In genomic region chr14:122487366-122487765, GRCm38 (mm10) we compare ENCODE assay signal across 16 mouse cellular contexts. TPM values are rescaled to one million over a fixed set of nuclear protein-coding genes. Genes with fewer than 3 reads are reported as not detected.
A peak's percentile ranks its signal among the peaks of the same experiment; 100 is the strongest.
DNase-seq lines count a peak whose midpoint lies in the region; ATAC-seq lines count a peak whose summit lies in the region.
"Had no signal": no experiment of that assay in that cellular context is flagged by ENCODE, and none has a peak within 500 bp of the region (broad histone marks: within the 10 kb centered on the region; RNA-seq: fewer than 3 reads in every experiment).

No protein-coding gene starts in this region.

- H3K9ac ChIP-seq in forebrain, embryonic 13.5 days = no peak overlapping the region
- no peak overlapping the region for H3K9ac ChIP-seq in forebrain, embryonic 16.5 days (replicated peaks; ENCODE audit: low read depth, low read length)
- no peak overlapping the region for H3K9ac ChIP-seq in forebrain, embryonic 14.5 days (ENCODE audit: low read length)
- H3K9ac ChIP-seq in midbrain, embryonic 11.5 days (ENCODE audit: low read length) = no peak overlapping the region
- no peak overlapping the region for H3K9ac ChIP-seq in heart, embryonic 12.5 days
- H3K9ac ChIP-seq: limb, embryonic 13.5 days; lung, embryonic 15.5 days had no signal

- WGBS in forebrain, embryonic 13.5 days = 17% methylated on average over 5 of the region's 5 CpGs
- 30% methylated on average over 5 of the region's 5 CpGs for WGBS in forebrain, embryonic 16.5 days
- 30% methylated on average over 5 of the region's 5 CpGs for WGBS in forebrain, embryonic 14.5 days
- 2% methylated on average over 5 of the region's 5 CpGs for WGBS in midbrain, embryonic 11.5 days
- 3% methylated on average over 5 of the region's 5 CpGs for WGBS in heart, embryonic 12.5 days

- H3K9me3 ChIP-seq in forebrain, embryonic 13.5 days (replicated peaks) = no peaks in the 10 kb centered on the region
- no peaks in the 10 kb centered on the region for H3K9me3 ChIP-seq in forebrain, embryonic 16.5 days (ENCODE audit: control insufficient read depth, low read length)
- H3K9me3 ChIP-seq in forebrain, embryonic 14.5 days (replicated peaks; ENCODE audit: control insufficient read depth, low read length) = no peaks in the 10 kb centered on the region
- H3K9me3 ChIP-seq in midbrain, embryonic 11.5 days (ENCODE audit: control insufficient read depth, low read length) = no peaks in the 10 kb centered on the region
- H3K9me3 ChIP-seq in heart, embryonic 12.5 days (replicated peaks) = no peaks in the 10 kb centered on the region
- H3K9me3 ChIP-seq: limb, embryonic 13.5 days; lung, embryonic 15.5 days had no signal

- H3K4me3 ChIP-seq in forebrain, embryonic 13.5 days = no peak overlapping the region
- H3K4me3 ChIP-seq in forebrain, embryonic 16.5 days (replicated peaks; ENCODE audit: low read length) = no peak overlapping the region
- H3K4me3 ChIP-seq in forebrain, embryonic 14.5 days (ENCODE audit: low read depth, low read length) = no peak overlapping the region
- H3K4me3 ChIP-seq in midbrain, embryonic 11.5 days (ENCODE audit: low read depth, low read length) = no peak overlapping the region
- H3K4me3 ChIP-seq in heart, embryonic 12.5 days = no peak overlapping the region
- H3K4me3 ChIP-seq: limb, embryonic 13.5 days; lung, embryonic 15.5 days had no signal

- H3K4me2 ChIP-seq in forebrain, embryonic 13.5 days = peak overlapping the region; percentile 30
- no peak overlapping the region for H3K4me2 ChIP-seq in forebrain, embryonic 16.5 days (ENCODE audit: low read length)
- 0 out of 2 replicates have a peak overlapping the region, but pooled peaks have one; percentile 4 for H3K4me2 ChIP-seq in forebrain, embryonic 14.5 days (ENCODE audit: low read length)
- no peak overlapping the region for H3K4me2 ChIP-seq in midbrain, embryonic 11.5 days
- H3K4me2 ChIP-seq in heart, embryonic 12.5 days = no peak overlapping the region
- H3K4me2 ChIP-seq: limb, embryonic 13.5 days; lung, embryonic 15.5 days had no signal

- H3K27ac ChIP-seq in forebrain, embryonic 13.5 days = no peak overlapping the region
- no peak overlapping the region for H3K27ac ChIP-seq in forebrain, embryonic 16.5 days (ENCODE audit: low read length)
- H3K27ac ChIP-seq in forebrain, embryonic 14.5 days (ENCODE audit: low read depth, low read length) = no peak overlapping the region
- H3K27ac ChIP-seq in midbrain, embryonic 11.5 days (ENCODE audit: low read depth, low read length) = no peak overlapping the region
- no peak overlapping the region for H3K27ac ChIP-seq in heart, embryonic 12.5 days (ENCODE audit: poor library complexity, severe bottlenecking)
- H3K27ac ChIP-seq: limb, embryonic 13.5 days; lung, embryonic 15.5 days had no signal

- DNase-seq in cerebellum, postnatal 10 days = peak; percentile 46 to 71
- DNase-seq in forebrain, embryonic 14.5 days (ENCODE audit: low spot score) = peak; percentile 10
- peak; percentile 96 for DNase-seq in midbrain, embryonic 11.5 days (ENCODE audit: low spot score, missing footprints)
- DNase-seq in adrenal gland, adult 2 months = no peak
- DNase-seq in ovary, postnatal 10 days (ENCODE audit: low spot score) = no peak
- DNase-seq: gastrocnemius, postnatal 10 days had no signal

- H3K27me3 ChIP-seq in forebrain, embryonic 13.5 days = peaks cover 72% of the 10 kb centered on the region
- H3K27me3 ChIP-seq in forebrain, embryonic 16.5 days (replicated peaks; ENCODE audit: control insufficient read depth, insufficient read depth, low read length) = peaks cover 49% of the 10 kb centered on the region
- peaks cover 53% of the 10 kb centered on the region for H3K27me3 ChIP-seq in forebrain, embryonic 14.5 days (replicated peaks; ENCODE audit: control insufficient read depth, insufficient read depth, low read length)
- peaks cover 61% of the 10 kb centered on the region for H3K27me3 ChIP-seq in midbrain, embryonic 11.5 days (ENCODE audit: control insufficient read depth, insufficient read depth, low read length)
- peaks cover 74% of the 10 kb centered on the region for H3K27me3 ChIP-seq in heart, embryonic 12.5 days (replicated peaks)

- ATAC-seq in forebrain, embryonic 13.5 days = no peak
- no peak for ATAC-seq in forebrain, embryonic 16.5 days
- ATAC-seq in forebrain, embryonic 14.5 days = no peak
- no peak for ATAC-seq in midbrain, embryonic 11.5 days (ENCODE audit: low FRiP score)
- ATAC-seq in heart, embryonic 12.5 days (ENCODE audit: insufficient number of reproducible peaks, low FRiP score) = no peak

- H3K36me3 ChIP-seq in forebrain, embryonic 13.5 days (ENCODE audit: poor library complexity, severe bottlenecking) = no peaks in the 10 kb centered on the region
- H3K36me3 ChIP-seq in forebrain, embryonic 16.5 days (ENCODE audit: control insufficient read depth, insufficient read depth) = no peaks in the 10 kb centered on the region
- no peaks in the 10 kb centered on the region for H3K36me3 ChIP-seq in forebrain, embryonic 14.5 days (ENCODE audit: control insufficient read depth, insufficient read depth, low read length)
- H3K36me3 ChIP-seq in midbrain, embryonic 11.5 days (ENCODE audit: control insufficient read depth, insufficient read depth, low read length) = no peaks in the 10 kb centered on the region
- H3K36me3 ChIP-seq in heart, embryonic 12.5 days = no peaks in the 10 kb centered on the region
- H3K36me3 ChIP-seq: limb, embryonic 13.5 days; lung, embryonic 15.5 days had no signal

- peaks cover 50% of the 10 kb centered on the region for H3K4me1 ChIP-seq in forebrain, embryonic 13.5 days
- peaks cover 19% of the 10 kb centered on the region for H3K4me1 ChIP-seq in forebrain, embryonic 16.5 days (replicated peaks; ENCODE audit: control insufficient read depth, insufficient read depth, low read length)
- H3K4me1 ChIP-seq in forebrain, embryonic 14.5 days (ENCODE audit: control insufficient read depth, insufficient read depth, low read length) = peaks cover 7% of the 10 kb centered on the region; the same call in 1 of the 2 replicates
- H3K4me1 ChIP-seq in midbrain, embryonic 11.5 days (ENCODE audit: control insufficient read depth, insufficient read depth, low read length) = peaks cover 16% of the 10 kb centered on the region
- H3K4me1 ChIP-seq in heart, embryonic 12.5 days (replicated peaks) = peaks cover 8% of the 10 kb centered on the region

RNA-seq across cellular contexts. Expression of gene Gm10837, which starts 3.0 kb away (rescaled TPM):
- 0.48 and 0.56 TPM in 2 replicates for polyA plus RNA-seq in forebrain, embryonic 13.5 days (2015; fragmentation: Nextera tagmentation; extraction: Ambion mirVana)
- 0.16 and 0.41 TPM in 2 replicates for polyA plus RNA-seq in forebrain, embryonic 16.5 days (2015; fragmentation: Nextera tagmentation; extraction: Ambion mirVana)
- polyA plus RNA-seq in forebrain, embryonic 14.5 days (2014; fragmentation: Nextera tagmentation; extraction: Ambion mirVana) = 0.32 and 0.55 TPM in 2 replicates
- 0.41 and 0.45 TPM in 2 replicates for polyA plus RNA-seq in midbrain, embryonic 11.5 days (2014; fragmentation: Nextera tagmentation; extraction: Ambion mirVana)
- total RNA-seq in adrenal gland, adult 2 months (2021) = not detected
- not detected in 2 replicates for polyA plus RNA-seq in adrenal gland, adult 2 months (2012; rRNA removed)
- not detected in 2 replicates for polyA plus RNA-seq in heart, embryonic 12.5 days (2016; fragmentation: Nextera tagmentation; extraction: Ambion mirVana)
- total RNA-seq: adrenal gland, postnatal 4 days; gastrocnemius, postnatal 10 days; heart, postnatal 36 days had no signal
- polyA plus RNA-seq: large intestine, adult 2 months; limb, embryonic 13.5 days; lung, embryonic 15.5 days; stomach, embryonic 16.5 days had no signal

RNA-seq across cellular contexts. Expression of gene Zic2, which starts 12.1 kb away (rescaled TPM):
- polyA plus RNA-seq in forebrain, embryonic 13.5 days (2015; fragmentation: Nextera tagmentation; extraction: Ambion mirVana) = 10.1 and 12.0 TPM in 2 replicates
- 4.4 and 5.6 TPM in 2 replicates for polyA plus RNA-seq in forebrain, embryonic 16.5 days (2015; fragmentation: Nextera tagmentation; extraction: Ambion mirVana)
- 7.3 and 9.8 TPM in 2 replicates for polyA plus RNA-seq in forebrain, embryonic 14.5 days (2014; fragmentation: Nextera tagmentation; extraction: Ambion mirVana)
- 5.8 and 6.3 TPM in 2 replicates for polyA plus RNA-seq in midbrain, embryonic 11.5 days (2014; fragmentation: Nextera tagmentation; extraction: Ambion mirVana)
- total RNA-seq in adrenal gland, adult 2 months (2021) = not detected
- 0.10 and 0.41 TPM in 2 replicates for polyA plus RNA-seq in adrenal gland, adult 2 months (2012; rRNA removed)
- not detected in 2 replicates for polyA plus RNA-seq in heart, embryonic 12.5 days (2016; fragmentation: Nextera tagmentation; extraction: Ambion mirVana)
- total RNA-seq: gastrocnemius, postnatal 10 days; heart, postnatal 36 days had no signal
- polyA plus RNA-seq: large intestine, adult 2 months; lung, embryonic 15.5 days; stomach, embryonic 16.5 days had no signal

RNA-seq across cellular contexts. Expression of gene Zic5, which starts 21.9 kb away (rescaled TPM):
- polyA plus RNA-seq in forebrain, embryonic 13.5 days (2015; fragmentation: Nextera tagmentation; extraction: Ambion mirVana) = 17.3 and 19.5 TPM in 2 replicates
- polyA plus RNA-seq in forebrain, embryonic 16.5 days (2015; fragmentation: Nextera tagmentation; extraction: Ambion mirVana) = 5.5 and 8.7 TPM in 2 replicates
- polyA plus RNA-seq in forebrain, embryonic 14.5 days (2014; fragmentation: Nextera tagmentation; extraction: Ambion mirVana) = 9.5 and 10.9 TPM in 2 replicates
- 14.6 and 15.8 TPM in 2 replicates for polyA plus RNA-seq in midbrain, embryonic 11.5 days (2014; fragmentation: Nextera tagmentation; extraction: Ambion mirVana)
- not detected for total RNA-seq in adrenal gland, adult 2 months (2021)
- polyA plus RNA-seq in adrenal gland, adult 2 months (2012; rRNA removed) = 0.02 TPM in 1 of 2 replicates, not detected in the other
- polyA plus RNA-seq in heart, embryonic 12.5 days (2016; fragmentation: Nextera tagmentation; extraction: Ambion mirVana) = 0.04 TPM in 1 of 2 replicates, not detected in the other
- total RNA-seq: gastrocnemius, postnatal 10 days; heart, postnatal 36 days had no signal
- polyA plus RNA-seq: large intestine, adult 2 months; lung, embryonic 15.5 days; stomach, embryonic 16.5 days had no signal

RNA-seq across cellular contexts. Expression of gene Gm5089, which starts 36.5 kb away (rescaled TPM):
- polyA plus RNA-seq in forebrain, embryonic 13.5 days (2015; fragmentation: Nextera tagmentation; extraction: Ambion mirVana) = 1.6 and 2.1 TPM in 2 replicates
- polyA plus RNA-seq in forebrain, embryonic 16.5 days (2015; fragmentation: Nextera tagmentation; extraction: Ambion mirVana) = 0.40 and 0.47 TPM in 2 replicates
- 0.25 and 0.33 TPM in 2 replicates for polyA plus RNA-seq in forebrain, embryonic 14.5 days (2014; fragmentation: Nextera tagmentation; extraction: Ambion mirVana)
- polyA plus RNA-seq in midbrain, embryonic 11.5 days (2014; fragmentation: Nextera tagmentation; extraction: Ambion mirVana) = 0.62 and 0.64 TPM in 2 replicates
- not detected for total RNA-seq in adrenal gland, adult 2 months (2021)
- polyA plus RNA-seq in adrenal gland, adult 2 months (2012; rRNA removed) = not detected in 2 replicates
- polyA plus RNA-seq in heart, embryonic 12.5 days (2016; fragmentation: Nextera tagmentation; extraction: Ambion mirVana) = not detected in 2 replicates
- total RNA-seq: adrenal gland, postnatal 4 days; gastrocnemius, postnatal 10 days; heart, postnatal 36 days had no signal
- polyA plus RNA-seq: embryonic facial prominence, embryonic 14.5 days; large intestine, adult 2 months; lung, embryonic 15.5 days; stomach, embryonic 16.5 days had no signal

RNA-seq across cellular contexts. Expression of gene Pcca, which starts 46.8 kb away (rescaled TPM):
- polyA plus RNA-seq in forebrain, embryonic 13.5 days (2015; fragmentation: Nextera tagmentation; extraction: Ambion mirVana) = 25.2 and 27.1 TPM in 2 replicates
- 22.8 and 25.3 TPM in 2 replicates for polyA plus RNA-seq in forebrain, embryonic 16.5 days (2015; fragmentation: Nextera tagmentation; extraction: Ambion mirVana)
- 25.0 and 25.7 TPM in 2 replicates for polyA plus RNA-seq in forebrain, embryonic 14.5 days (2014; fragmentation: Nextera tagmentation; extraction: Ambion mirVana)
- 28.1 and 31.2 TPM in 2 replicates for polyA plus RNA-seq in midbrain, embryonic 11.5 days (2014; fragmentation: Nextera tagmentation; extraction: Ambion mirVana)
- total RNA-seq in adrenal gland, adult 2 months (2021) = 100 to 1,000 TPM; 152 to 179 TPM
- polyA plus RNA-seq in adrenal gland, adult 2 months (2012; rRNA removed) = 18.9 and 20.6 TPM in 2 replicates
- polyA plus RNA-seq in heart, embryonic 12.5 days (2016; fragmentation: Nextera tagmentation; extraction: Ambion mirVana) = 28.0 and 28.4 TPM in 2 replicates

Comparison
In these comparisons a context has a peak if more than half of its experiments do, and no peak if none do; other contexts are left out.
1. H3K4me2 ChIP-seq: peak in forebrain, embryonic 13.5 days (single experiment) and forebrain, embryonic 14.5 days (single experiment); none in forebrain, embryonic 16.5 days (single experiment), midbrain, embryonic 11.5 days (single experiment) and heart, embryonic 12.5 days (single experiment).
2. DNase-seq: peak in cerebellum, postnatal 10 days (2 of 2), forebrain, embryonic 14.5 days (single experiment) and midbrain, embryonic 11.5 days (single experiment); none in adrenal gland, adult 2 months (single experiment) and ovary, postnatal 10 days (single experiment).